Mouse (Mus musculus) MEL (cell line): Measurements from ENCODE around the gene Trim52. TPM values are rescaled to one million over a fixed set of nuclear protein-coding genes. Genes with fewer than 3 reads are reported as not detected.

Experiments used
- DNase-seq: peaks from one replicate; pipeline ENCODE4 v3.0.0; 2011; ENCODE audit warnings: low read depth, low spot score
- H3K27ac ChIP-seq: 2 replicates; pipeline ENCODE4 v1.5.1; 2012; ENCODE audit warnings: low read depth, mild to moderate bottlenecking, control low read depth, low read length, moderate library complexity; ENCODE audit not compliant: control insufficient read depth
- H3K27me3 ChIP-seq, 2 experiments: fragments of 150-350 bp in 1 of 2; sonication (generic) in 1 of 2; 2 replicates each; pipeline ENCODE4 v1.6.1; 2012; ENCODE audit warnings: low read length in 2 of 2, mild to moderate bottlenecking in 2 of 2, improper control_type of control experiment in 1 of 2, moderate library complexity in 1 of 2; ENCODE audit not compliant: insufficient read depth in 2 of 2, control insufficient read depth in 1 of 2
- H3K36me3 ChIP-seq, 2 experiments: 2 replicates each; pipeline ENCODE4 v1.6.1; 2012 to 2014; ENCODE audit warnings: low read length in 2 of 2, improper control_type of control experiment in 1 of 2, inconsistent platforms in 1 of 2, mild to moderate bottlenecking in 1 of 2; ENCODE audit not compliant: insufficient read depth in 2 of 2, control insufficient read depth in 1 of 2
- H3K4me1 ChIP-seq, 2 experiments: fragments of 150-350 bp in 1 of 2; sonication (generic) in 1 of 2; 2 replicates each; pipeline ENCODE4 v1.6.1; 2012; ENCODE audit warnings: low read length in 2 of 2, improper control_type of control experiment in 1 of 2, mild to moderate bottlenecking in 1 of 2; ENCODE audit not compliant: insufficient read depth in 2 of 2, control insufficient read depth in 1 of 2
- H3K4me3 ChIP-seq, 2 experiments: fragments of 150-350 bp in 1 of 2; sonication (generic) in 1 of 2; 2 replicates each; pipeline ENCODE4 v1.5.1; 2012; ENCODE audit warnings: low read depth in 2 of 2, low read length in 2 of 2, mild to moderate bottlenecking in 2 of 2, moderate library complexity in 2 of 2, control low read depth in 1 of 2, improper control_type of control experiment in 1 of 2; ENCODE audit not compliant: control insufficient read depth in 1 of 2, insufficient read depth in 1 of 2
- H3K79me2 ChIP-seq: 2 replicates; pipeline ENCODE4 v1.6.1; 2012; ENCODE audit warnings: mild to moderate bottlenecking, low read length, moderate library complexity; ENCODE audit not compliant: control insufficient read depth, poor library complexity, insufficient read depth
- H3K9ac ChIP-seq: 2 replicates; pipeline ENCODE4 v1.6.1; 2012; ENCODE audit warnings: low read depth, mild to moderate bottlenecking, control low read depth, low read length, moderate library complexity; ENCODE audit not compliant: control insufficient read depth, poor library complexity, severe bottlenecking
- H3K9me3 ChIP-seq: fragments of 150-350 bp; sonication (generic); replicated peaks from 2 replicates; pipeline ENCODE4 v1.6.1; 2012; ENCODE audit warnings: mild to moderate bottlenecking, low read length, improper control_type of control experiment, moderate library complexity; ENCODE audit not compliant: insufficient read depth
- CHD1 ChIP-seq: IDR thresholded peaks from 2 replicates; pipeline ENCODE4 v1.6.1; 2012; ENCODE audit warnings: low read depth, mild to moderate bottlenecking, inconsistent platforms, low read length, improper control_type of control experiment
- CHD2 ChIP-seq: IDR thresholded peaks from 2 replicates; pipeline ENCODE4 v1.6.1; 2011; ENCODE audit warnings: low read length, improper control_type of control experiment
- CTCF ChIP-seq, 3 experiments: IDR thresholded peaks in 2 of 3; conservative IDR thresholded peaks in 1 of 3; 2 replicates each; pipeline ENCODE4 v1.5.1; 2011 to 2012; ENCODE audit warnings: low read length in 3 of 3, low read depth in 2 of 3, mild to moderate bottlenecking in 2 of 3, improper control_type of control experiment in 1 of 3, inconsistent platforms in 1 of 3, mixed read lengths in 1 of 3, moderate library complexity in 1 of 3; ENCODE audit not compliant: control insufficient read depth in 1 of 3, insufficient read depth in 1 of 3, poor library complexity in 1 of 3, severe bottlenecking in 1 of 3
- E2F4 ChIP-seq: IDR thresholded peaks from 2 replicates; pipeline ENCODE4 v1.6.1; 2011; ENCODE audit warnings: low read depth, low read length, improper control_type of control experiment, borderline replicate concordance
- ELF1 ChIP-seq: IDR thresholded peaks from 2 replicates; pipeline ENCODE4 v1.6.1; 2014; ENCODE audit warnings: low read depth, mild to moderate bottlenecking, inconsistent platforms, low read length, improper control_type of control experiment, moderate library complexity
- EP300 ChIP-seq, 2 experiments: IDR thresholded peaks; 2 replicates each; pipeline ENCODE4 v1.6.1; 2011; ENCODE audit warnings: improper control_type of control experiment in 2 of 2, low read length in 2 of 2, low read depth in 1 of 2, mild to moderate bottlenecking in 1 of 2
- ETS1 ChIP-seq: IDR thresholded peaks from 2 replicates; pipeline ENCODE4 v1.6.1; 2012; ENCODE audit warnings: low read depth, mild to moderate bottlenecking, inconsistent platforms, low read length, improper control_type of control experiment, moderate library complexity
- GABPA ChIP-seq: IDR thresholded peaks from 2 replicates; pipeline ENCODE4 v1.6.1; 2012; ENCODE audit warnings: low read depth, mild to moderate bottlenecking, inconsistent platforms, low read length, improper control_type of control experiment, moderate library complexity
- GATA1 ChIP-seq: IDR thresholded peaks from 2 replicates; pipeline ENCODE4 v1.6.1; 2011; ENCODE audit warnings: low read depth, low read length, improper control_type of control experiment
- HCFC1 ChIP-seq: IDR thresholded peaks from 2 replicates; pipeline ENCODE4 v1.6.1; 2012; ENCODE audit warnings: low read depth, mild to moderate bottlenecking, inconsistent platforms, low read length, improper control_type of control experiment, moderate library complexity
- JUND ChIP-seq: IDR thresholded peaks from 2 replicates; pipeline ENCODE4 v1.6.1; 2011; ENCODE audit warnings: low read depth, mild to moderate bottlenecking, improper control_type of control experiment, low read length
- KAT2A ChIP-seq: conservative IDR thresholded peaks from 2 replicates; pipeline ENCODE4 v1.6.1; 2012; ENCODE audit warnings: low read depth, low read length, improper control_type of control experiment, inconsistent platforms
- MAFK ChIP-seq: IDR thresholded peaks from 2 replicates; pipeline ENCODE4 v1.6.1; 2011; ENCODE audit warnings: low read depth, mild to moderate bottlenecking, low read length, improper control_type of control experiment, borderline replicate concordance
- MAX ChIP-seq: IDR thresholded peaks from 2 replicates; pipeline ENCODE4 v1.6.1; 2011; ENCODE audit warnings: low read length, improper control_type of control experiment
- MAZ ChIP-seq: IDR thresholded peaks from 2 replicates; pipeline ENCODE4 v1.6.1; 2012; ENCODE audit warnings: low read depth, mild to moderate bottlenecking, inconsistent platforms, low read length, improper control_type of control experiment
- MEF2A ChIP-seq: IDR thresholded peaks from 2 replicates; pipeline ENCODE4 v1.6.1; 2014; ENCODE audit warnings: low read depth, mild to moderate bottlenecking, inconsistent platforms, low read length, improper control_type of control experiment; ENCODE audit not compliant: poor library complexity, insufficient replicate concordance, severe bottlenecking; ENCODE audit errors: extremely low read depth
- MXI1 ChIP-seq: IDR thresholded peaks from 2 replicates; pipeline ENCODE4 v1.6.1; 2011; ENCODE audit warnings: mild to moderate bottlenecking, low read depth, low read length, improper control_type of control experiment
- MYB ChIP-seq: IDR thresholded peaks from 2 replicates; pipeline ENCODE4 v1.6.1; 2011; ENCODE audit warnings: mild to moderate bottlenecking, low read depth, low read length, improper control_type of control experiment
- MYC ChIP-seq: IDR thresholded peaks from 2 replicates; pipeline ENCODE4 v1.6.1; 2011; ENCODE audit warnings: low read depth, mild to moderate bottlenecking, low read length, improper control_type of control experiment, moderate library complexity
- NELFE ChIP-seq: IDR thresholded peaks from 2 replicates; pipeline ENCODE4 v1.6.1; 2011; ENCODE audit warnings: low read depth, low read length, improper control_type of control experiment
- NRF1 ChIP-seq: IDR thresholded peaks from 2 replicates; pipeline ENCODE4 v1.6.1; 2014; ENCODE audit warnings: low read depth, mild to moderate bottlenecking, inconsistent platforms, low read length, improper control_type of control experiment, moderate library complexity; ENCODE audit not compliant: poor library complexity, insufficient read depth, severe bottlenecking
- POLR2A ChIP-seq, 2 experiments: IDR thresholded peaks; 2 replicates each; pipeline ENCODE4 v1.6.1; 2011 to 2012; ENCODE audit warnings: low read length in 2 of 2, mild to moderate bottlenecking in 2 of 2, control low read depth in 1 of 2, improper control_type of control experiment in 1 of 2, low read depth in 1 of 2, moderate library complexity in 1 of 2; ENCODE audit not compliant: control insufficient read depth in 1 of 2, insufficient read depth in 1 of 2, poor library complexity in 1 of 2
- POLR2AphosphoS2 ChIP-seq: IDR thresholded peaks from 2 replicates; pipeline ENCODE4 v1.6.1; 2011; ENCODE audit warnings: low read length, improper control_type of control experiment
- POLR2AphosphoS5 ChIP-seq: IDR thresholded peaks from 2 replicates; pipeline ENCODE4 v1.6.1; 2012; ENCODE audit warnings: low read depth, borderline replicate concordance, mild to moderate bottlenecking, inconsistent platforms, low read length, moderate library complexity, mixed read lengths
- RAD21 ChIP-seq: IDR thresholded peaks from 2 replicates; pipeline ENCODE4 v1.6.1; 2011; ENCODE audit warnings: mild to moderate bottlenecking, low read depth, low read length, improper control_type of control experiment
- RCOR1 ChIP-seq: IDR thresholded peaks from 2 replicates; pipeline ENCODE4 v1.6.1; 2012; ENCODE audit warnings: low read depth, mild to moderate bottlenecking, inconsistent platforms, low read length, improper control_type of control experiment
- SIN3A ChIP-seq: IDR thresholded peaks from 2 replicates; pipeline ENCODE4 v1.6.1; 2012; ENCODE audit warnings: low read length, improper control_type of control experiment, inconsistent platforms
- SMC3 ChIP-seq: IDR thresholded peaks from 2 replicates; pipeline ENCODE4 v1.6.1; 2011; ENCODE audit warnings: low read depth, low read length, improper control_type of control experiment
- TAL1 ChIP-seq: IDR thresholded peaks from 2 replicates; pipeline ENCODE4 v1.6.1; 2012; ENCODE audit warnings: mild to moderate bottlenecking, inconsistent platforms, low read length, moderate library complexity, mixed read lengths
- TBP ChIP-seq: IDR thresholded peaks from 2 replicates; pipeline ENCODE4 v1.8.0; 2011; ENCODE audit warnings: low read depth, low read length, improper control_type of control experiment
- TCF12 ChIP-seq: IDR thresholded peaks from 2 replicates; pipeline ENCODE4 v1.6.1; 2014; ENCODE audit warnings: low read depth, mild to moderate bottlenecking, inconsistent platforms, low read length, improper control_type of control experiment, moderate library complexity
- UBTF ChIP-seq: IDR thresholded peaks from 2 replicates; pipeline ENCODE4 v1.6.1; 2012; ENCODE audit warnings: low read depth, mild to moderate bottlenecking, inconsistent platforms, low read length, improper control_type of control experiment, moderate library complexity, borderline replicate concordance; ENCODE audit not compliant: insufficient read depth
- USF2 ChIP-seq, 2 experiments: IDR thresholded peaks; 2 replicates each; pipeline ENCODE4 v1.6.1; 2011 to 2012; ENCODE audit warnings: improper control_type of control experiment in 2 of 2, low read length in 2 of 2, borderline replicate concordance in 1 of 2, inconsistent platforms in 1 of 2, low read depth in 1 of 2, mild to moderate bottlenecking in 1 of 2; ENCODE audit not compliant: insufficient read depth in 1 of 2
- ZC3H11A ChIP-seq: IDR thresholded peaks from 2 replicates; pipeline ENCODE4 v1.6.1; 2012; ENCODE audit warnings: low read depth, mild to moderate bottlenecking, inconsistent platforms, low read length, improper control_type of control experiment
- ZKSCAN1 ChIP-seq: IDR thresholded peaks from 2 replicates; pipeline ENCODE4 v1.6.1; 2012; ENCODE audit warnings: low read depth, mild to moderate bottlenecking, inconsistent platforms, low read length, improper control_type of control experiment, moderate library complexity
- ZMIZ1 ChIP-seq: IDR thresholded peaks from 2 replicates; pipeline ENCODE4 v1.6.1; 2012; ENCODE audit warnings: low read depth, mild to moderate bottlenecking, inconsistent platforms, low read length, improper control_type of control experiment, moderate library complexity
- ZNF384 ChIP-seq: IDR thresholded peaks from 2 replicates; pipeline ENCODE4 v1.6.1; 2012; ENCODE audit warnings: low read depth, mild to moderate bottlenecking, inconsistent platforms, low read length, improper control_type of control experiment
- polyA plus RNA-seq, 2 experiments: library from polyadenylated mRNA; stranded (reverse) in 1 of 2; unstranded in 1 of 2; fragments of >175 nt in 1 of 2; fragments of >200 nt in 1 of 2; gene quantifications; 2 replicates each; pipeline versions ENCODE4 v1.2.1 to v1.2.4; 2012; ENCODE audit warnings: low replicate concordance in 2 of 2, low read depth in 1 of 2; ENCODE audit not compliant: insufficient read length in 2 of 2, insufficient read depth in 1 of 2, missing spikeins in 1 of 2
- total RNA-seq: library from RNA; depleted of rRNA; stranded (reverse); fragments of 300-350 nt; gene quantifications from 2 replicates; pipeline ENCODE4 v1.2.3, GENCODE M21; 2012

The Trim52 gene
- total and polyA plus RNA-seq, 3 experiments = not detected

- Histone ChIP-seq H3K36me3 (peaks cover 0 to 24% of the 10 kb centered on the region in 2 experiments; a peak in 2 of 4 replicates), H3K4me1 (peaks cover 11 to 13% of the 10 kb centered on the region in 2 experiments), H3K4me3 (peak overlapping the region; percentile 4 to 36; a peak in 3 of 4 replicates), H3K9me3 (no peaks in the 10 kb centered on the region), H3K9ac (peak overlapping the region; percentile 29; the same call in 1 of the 2 replicates), H3K79me2 (no peaks in the 10 kb centered on the region), H3K27me3 (no peaks in the 10 kb centered on the region), H3K27ac (peak overlapping the region; percentile 94)
- peak; percentile 85 for DNase-seq
- TF ChIP-seq GABPA (no peak), MYC (0 out of 2 replicates have a peak, but pooled peaks have one; percentile 20), NELFE (no peak), SIN3A (peak; percentile 76), KAT2A (no peak), TCF12 (peak; percentile 95), ZC3H11A (peak; percentile 19; the same call in 1 of the 2 replicates), ZKSCAN1 (no peak), E2F4 (no peak), MAZ (no peak), POLR2A (IDR thresholded peaks at IDR 0.05; ENCODE audit: control insufficient read depth in 1 of 2, insufficient read depth in 1 of 2, low read depth in 1 of 2, low read length in 2 of 2, poor library complexity in 1 of 2) (no peak), CHD2 (no peak), ZNF384 (peak; percentile 96), NRF1 (no peak), ETS1 (peak; percentile 95), SMC3 (no peak), POLR2AphosphoS2 (no peak), UBTF (no peak), ZMIZ1 (no peak), RCOR1 (peak; percentile 97), CHD1 (no peak), GATA1 (peak; percentile 99), MAFK (peak; percentile 75; the same call in 1 of the 2 replicates), USF2 (IDR thresholded peaks at IDR 0.05; ENCODE audit: borderline replicate concordance in 1 of 2, insufficient read depth in 1 of 2, low read depth in 1 of 2, low read length in 2 of 2) (no peak), MXI1 (peak; percentile 37; the same call in 1 of the 2 replicates), ELF1 (no peak), JUND (no peak), RAD21 (no peak), TBP (0 out of 2 replicates have a peak, but pooled peaks have one; percentile 21), EP300 (IDR thresholded peaks at IDR 0.05; ENCODE audit: low read depth in 1 of 2, low read length in 2 of 2) (peak; percentile 99), POLR2AphosphoS5 (no peak), TAL1 (peak; percentile 49), MAX (no peak), CTCF (IDR thresholded peaks at IDR 0.05 in 2 of 3, conservative IDR thresholded peaks at IDR 0.05 in 1 of 3; ENCODE audit: control insufficient read depth in 1 of 3, insufficient read depth in 1 of 3, low read depth in 2 of 3, low read length in 3 of 3, poor library complexity in 1 of 3, severe bottlenecking in 1 of 3) (no peak), MEF2A (no peak), HCFC1 (peak; percentile 46; the same call in 1 of the 2 replicates), MYB (peak; percentile 80)
Observed at GRCm38 (mm10) chr14:106179102-106179727, 73.2 kb downstream of the Trim52 start.
